Mouse (Mus musculus): ENCODE results near the gene Ttc7b. TPM values are rescaled to one million over a fixed set of nuclear protein-coding genes. Genes with fewer than 3 reads are reported as not detected.
A peak's percentile ranks its signal among the peaks of the same experiment; 100 is the strongest.

Ttc7b gene
- polyA plus RNA-seq, 1 experiment from 2014 or later, result 6.6 TPM

- 75% methylated on average over 14 of the region's 14 CpGs for WGBS
- Histone ChIP-seq H3K27ac (ENCODE audit: low read length) (no peak overlapping the region), H3K27me3 (replicated peaks; ENCODE audit: insufficient read depth, low read length) (no peaks in the 10 kb centered on the region), H3K4me2 (replicated peaks; ENCODE audit: low read depth, low read length) (no peak overlapping the region), H3K36me3 (ENCODE audit: insufficient read depth, low read length) (peaks cover 20% of the 10 kb centered on the region; the same call in 1 of the 2 replicates), H3K9me3 (ENCODE audit: low read length) (no peaks in the 10 kb centered on the region), H3K4me1 (ENCODE audit: insufficient read depth, low read depth, low read length) (no peaks in the 10 kb centered on the region), H3K4me3 (ENCODE audit: low read depth, low read length) (no peak overlapping the region), H3K9ac (replicated peaks; ENCODE audit: low read depth) (no peak overlapping the region)
- no peak for ATAC-seq
- DNase-seq (ENCODE audit: low spot score), result no peak
- no peak for TF ChIP-seq CTCF (IDR thresholded peaks at IDR 0.05)
Measured at GRCm38 (mm10) chr12:100380697-100381291, 139.8 kb downstream of the Ttc7b start.

- Histone ChIP-seq H3K9ac (replicated peaks; ENCODE audit: low read depth) (no peak overlapping the region), H3K4me1 (ENCODE audit: insufficient read depth, low read depth, low read length) (no peaks in the 10 kb centered on the region), H3K36me3 (ENCODE audit: insufficient read depth, low read length) (peaks cover 28% of the 10 kb centered on the region; the same call in 1 of the 2 replicates), H3K4me3 (ENCODE audit: low read depth, low read length) (no peak overlapping the region), H3K27me3 (replicated peaks; ENCODE audit: insufficient read depth, low read length) (no peaks in the 10 kb centered on the region), H3K9me3 (ENCODE audit: low read length) (no peaks in the 10 kb centered on the region), H3K27ac (ENCODE audit: low read length) (no peak overlapping the region), H3K4me2 (replicated peaks; ENCODE audit: low read depth, low read length) (no peak overlapping the region)
- ATAC-seq (no peak), DNase-seq (ENCODE audit: low spot score) (no peak)
- TF ChIP-seq CTCF (IDR thresholded peaks at IDR 0.05) (no peak), EP300 (IDR thresholded peaks at IDR 0.05) (no peak)
- WGBS, result 81% methylated on average over 1 of the region's 1 CpGs
Measured at GRCm38 (mm10) chr12:100379833-100380232, 140.8 kb downstream of the Ttc7b start.

- 71% methylated on average over 2 of the region's 2 CpGs for WGBS
- Histone ChIP-seq H3K36me3 (ENCODE audit: insufficient read depth, low read length) (peaks cover 25% of the 10 kb centered on the region; the same call in 1 of the 2 replicates), H3K27me3 (replicated peaks; ENCODE audit: insufficient read depth, low read length) (no peaks in the 10 kb centered on the region), H3K4me2 (replicated peaks; ENCODE audit: low read depth, low read length) (no peak overlapping the region), H3K27ac (ENCODE audit: low read length) (no peak overlapping the region), H3K9me3 (ENCODE audit: low read length) (no peaks in the 10 kb centered on the region), H3K4me3 (ENCODE audit: low read depth, low read length) (no peak overlapping the region), H3K9ac (replicated peaks; ENCODE audit: low read depth) (no peak overlapping the region), H3K4me1 (ENCODE audit: insufficient read depth, low read depth, low read length) (no peaks in the 10 kb centered on the region)
- no peak for ATAC-seq
- peak; percentile 9 for DNase-seq (ENCODE audit: low spot score)
- TF ChIP-seq CTCF (IDR thresholded peaks at IDR 0.05), result no peak
- no peak for TF ChIP-seq EP300 (IDR thresholded peaks at IDR 0.05)
Measured at GRCm38 (mm10) chr12:100378266-100378665, 142.4 kb downstream of the Ttc7b start.

- no peak for TF ChIP-seq CTCF (IDR thresholded peaks at IDR 0.05)
- Histone ChIP-seq H3K27ac (ENCODE audit: low read length) (no peak overlapping the region), H3K9me3 (ENCODE audit: low read length) (no peaks in the 10 kb centered on the region), H3K27me3 (replicated peaks; ENCODE audit: insufficient read depth, low read length) (no peaks in the 10 kb centered on the region), H3K4me1 (ENCODE audit: insufficient read depth, low read depth, low read length) (no peaks in the 10 kb centered on the region), H3K36me3 (ENCODE audit: insufficient read depth, low read length) (peaks cover 26% of the 10 kb centered on the region; the same call in 1 of the 2 replicates), H3K9ac (replicated peaks; ENCODE audit: low read depth) (no peak overlapping the region), H3K4me2 (replicated peaks; ENCODE audit: low read depth, low read length) (no peak overlapping the region), H3K4me3 (ENCODE audit: low read depth, low read length) (no peak overlapping the region)
- ATAC-seq, result no peak
- DNase-seq (ENCODE audit: low spot score), result no peak
- WGBS, result 48% methylated on average over 1 of the region's 1 CpGs
Measured at GRCm38 (mm10) chr12:100377791-100378190, 142.8 kb downstream of the Ttc7b start.

GRCm38 (mm10) chr12:100375801-100376200 lies 144.8 kb downstream of the Ttc7b start:
- TF ChIP-seq CTCF (IDR thresholded peaks at IDR 0.05) (no peak), EP300 (IDR thresholded peaks at IDR 0.05) (no peak)
- Histone ChIP-seq H3K27me3 (replicated peaks; ENCODE audit: insufficient read depth, low read length) (no peaks in the 10 kb centered on the region), H3K36me3 (ENCODE audit: insufficient read depth, low read length) (peaks cover 22% of the 10 kb centered on the region; the same call in 1 of the 2 replicates), H3K9ac (replicated peaks; ENCODE audit: low read depth) (no peak overlapping the region), H3K4me1 (ENCODE audit: insufficient read depth, low read depth, low read length) (no peaks in the 10 kb centered on the region), H3K4me3 (ENCODE audit: low read depth, low read length) (no peak overlapping the region), H3K9me3 (ENCODE audit: low read length) (no peaks in the 10 kb centered on the region), H3K27ac (ENCODE audit: low read length) (no peak overlapping the region), H3K4me2 (replicated peaks; ENCODE audit: low read depth, low read length) (no peak overlapping the region)
- DNase-seq (ENCODE audit: low spot score), result no peak
- WGBS, result 59% methylated on average over 8 of the region's 8 CpGs
- ATAC-seq, result no peak

GRCm38 (mm10) chr12:100372785-100373184 lies 147.8 kb downstream of the Ttc7b start:
- DNase-seq (ENCODE audit: low spot score) (no peak), ATAC-seq (no peak)
- H3K27ac ChIP-seq (ENCODE audit: low read length), result no peak overlapping the region
- TF ChIP-seq CTCF (IDR thresholded peaks at IDR 0.05), result no peak
- TF ChIP-seq EP300 (IDR thresholded peaks at IDR 0.05), result no peak
- H3K4me2 ChIP-seq (replicated peaks; ENCODE audit: low read depth, low read length), result no peak overlapping the region
- no peaks in the 10 kb centered on the region for H3K9me3 ChIP-seq (ENCODE audit: low read length)
- no peak overlapping the region for H3K9ac ChIP-seq (replicated peaks; ENCODE audit: low read depth)
- H3K4me1 ChIP-seq (ENCODE audit: insufficient read depth, low read depth, low read length), result no peaks in the 10 kb centered on the region
- WGBS, result 81% methylated on average over 7 of the region's 7 CpGs
- no peak overlapping the region for H3K4me3 ChIP-seq (ENCODE audit: low read depth, low read length)
- no peaks in the 10 kb centered on the region for H3K27me3 ChIP-seq (replicated peaks; ENCODE audit: insufficient read depth, low read length)
- H3K36me3 ChIP-seq (ENCODE audit: insufficient read depth, low read length), result peaks cover 27% of the 10 kb centered on the region; the same call in 1 of the 2 replicates
